Mouse (Mus musculus): ENCODE results near the gene Usp6nl.

The Usp6nl gene

GRCm38 (mm10) chr2:6322376-6322901, at the start of gene Usp6nl:
Gene Usp6nl, plus strand, starts transcription at chr2:6322667.
- DNase-seq (ENCODE audit: low read depth) = peak; percentile 46

GRCm38 (mm10) chr2:6273392-6273845, 49.0 kb upstream of the Usp6nl start:
- DNase-seq (ENCODE audit: low read depth) = peak; percentile 14

- peak; percentile 96 for DNase-seq (ENCODE audit: low read depth)
Measured at GRCm38 (mm10) chr2:6278813-6279530, 43.5 kb upstream of the Usp6nl start.

GRCm38 (mm10) chr2:6279614-6280301, 42.7 kb upstream of the Usp6nl start:
- DNase-seq (ENCODE audit: low read depth) = no peak

- no peak for DNase-seq (ENCODE audit: low read depth)
Measured at GRCm38 (mm10) chr2:6283569-6283968, 38.9 kb upstream of the Usp6nl start.

- peak; percentile 15 for DNase-seq (ENCODE audit: low read depth)
Measured at GRCm38 (mm10) chr2:6284784-6285183, 37.7 kb upstream of the Usp6nl start.

GRCm38 (mm10) chr2:6285794-6286193, 36.7 kb upstream of the Usp6nl start:
- peak; percentile 63 for DNase-seq (ENCODE audit: low read depth)

- no peak for DNase-seq (ENCODE audit: low read depth)
Measured at GRCm38 (mm10) chr2:6293825-6294444, 28.5 kb upstream of the Usp6nl start.

- DNase-seq (ENCODE audit: low read depth) = no peak
Measured at GRCm38 (mm10) chr2:6294993-6295628, 27.4 kb upstream of the Usp6nl start.

- DNase-seq (ENCODE audit: low read depth) = no peak
Measured at GRCm38 (mm10) chr2:6304768-6305167, 17.7 kb upstream of the Usp6nl start.

- no peak for DNase-seq (ENCODE audit: low read depth)
Measured at GRCm38 (mm10) chr2:6306861-6307260, 15.6 kb upstream of the Usp6nl start.

- DNase-seq (ENCODE audit: low read depth) = no peak
Measured at GRCm38 (mm10) chr2:6309373-6309821, 13.1 kb upstream of the Usp6nl start.

- no peak for DNase-seq (ENCODE audit: low read depth)
Measured at GRCm38 (mm10) chr2:6312764-6313163, 9.7 kb upstream of the Usp6nl start.

GRCm38 (mm10) chr2:6313733-6314132, 8.7 kb upstream of the Usp6nl start:
- no peak for DNase-seq (ENCODE audit: low read depth)

- DNase-seq (ENCODE audit: low read depth) = no peak
Measured at GRCm38 (mm10) chr2:6320153-6320552, 2.3 kb upstream of the Usp6nl start.

GRCm38 (mm10) chr2:6321769-6322375, 595 bp upstream of the Usp6nl start:
- peak; percentile 13 for DNase-seq (ENCODE audit: low read depth)

- DNase-seq (ENCODE audit: low read depth) = peak; percentile 35
Measured at GRCm38 (mm10) chr2:6322938-6323521, 563 bp downstream of the Usp6nl start.

GRCm38 (mm10) chr2:6325646-6326045, 3.2 kb downstream of the Usp6nl start:
- no peak for DNase-seq (ENCODE audit: low read depth)

- no peak for DNase-seq (ENCODE audit: low read depth)
Measured at GRCm38 (mm10) chr2:6328927-6329326, 6.5 kb downstream of the Usp6nl start.

- DNase-seq (ENCODE audit: low read depth) = no peak
Measured at GRCm38 (mm10) chr2:6330756-6331155, 8.3 kb downstream of the Usp6nl start.

Data from 416B (cell line).